Mouse (Mus musculus) heart, embryonic 12.5 days (tissue): ENCODE measurements around the gene Dynlt1c. TPM values are rescaled to one million over a fixed set of nuclear protein-coding genes. Genes with fewer than 3 reads are reported as not detected.
"Not testable (repeated sequence)": the region's sequence is repeated elsewhere in the genome, so short reads cannot be mapped to it uniquely, and the experiment has no call there.

Experiments used
- ATAC-seq: fragments of 200-750 bp; cut with Nextera tagmentation; 2 replicates; pipeline ENCODE4 v1.8.0; 2017; ENCODE audit warnings: moderate TSS enrichment, moderate library complexity; ENCODE audit not compliant: insufficient number of reproducible peaks, low FRiP score
- H3K27ac ChIP-seq: fragments of 300-500 bp; sonication (generic); 2 replicates; pipeline ENCODE4 v1.5.1; 2016; ENCODE audit warnings: mild to moderate bottlenecking, moderate library complexity; ENCODE audit not compliant: poor library complexity, severe bottlenecking
- H3K27me3 ChIP-seq: fragments of 300-500 bp; sonication (generic); replicated peaks from 2 replicates; pipeline ENCODE4 v1.6.1; 2016; ENCODE audit warnings: mild to moderate bottlenecking, moderate library complexity
- H3K36me3 ChIP-seq: fragments of 300-500 bp; sonication (generic); 2 replicates; pipeline ENCODE4 v1.6.1; 2016; ENCODE audit warnings: mild to moderate bottlenecking, moderate library complexity
- H3K4me1 ChIP-seq: fragments of 300-500 bp; sonication (generic); replicated peaks from 2 replicates; pipeline ENCODE4 v1.6.1; 2016; ENCODE audit warnings: mild to moderate bottlenecking
- H3K4me2 ChIP-seq: fragments of 300-500 bp; sonication (generic); 2 replicates; pipeline ENCODE4 v1.6.1; 2016; ENCODE audit warnings: mild to moderate bottlenecking, moderate library complexity
- H3K4me3 ChIP-seq: fragments of 300-500 bp; sonication (generic); 2 replicates; pipeline ENCODE4 v1.5.1; 2016; ENCODE audit warnings: mild to moderate bottlenecking
- H3K9ac ChIP-seq: fragments of 300-500 bp; sonication (generic); 2 replicates; pipeline ENCODE4 v1.6.1; 2016; ENCODE audit warnings: mild to moderate bottlenecking, moderate library complexity
- H3K9me3 ChIP-seq: fragments of 300-500 bp; sonication (generic); replicated peaks from 2 replicates; pipeline ENCODE4 v1.6.1; 2016; ENCODE audit warnings: mild to moderate bottlenecking, moderate library complexity
- WGBS: fragments of 180-500 bp; shearing (Covaris S2); methylation state at CpG from one replicate; pipeline ENCODE4 v1.1.7; 2016; 5-methylcytosine and 5-hydroxymethylcytosine counted together
- polyA plus RNA-seq: library from polyadenylated mRNA; unstranded; fragments of >200 nt; fragmentation: Nextera tagmentation; extraction: Ambion mirVana; gene quantifications from 2 replicates; pipeline ENCODE4 v1.2.1, GENCODE M21; 2016

Dynlt1c gene
- polyA plus RNA-seq, 1 experiment from 2014 or later: 18.5 TPM

DNA sequence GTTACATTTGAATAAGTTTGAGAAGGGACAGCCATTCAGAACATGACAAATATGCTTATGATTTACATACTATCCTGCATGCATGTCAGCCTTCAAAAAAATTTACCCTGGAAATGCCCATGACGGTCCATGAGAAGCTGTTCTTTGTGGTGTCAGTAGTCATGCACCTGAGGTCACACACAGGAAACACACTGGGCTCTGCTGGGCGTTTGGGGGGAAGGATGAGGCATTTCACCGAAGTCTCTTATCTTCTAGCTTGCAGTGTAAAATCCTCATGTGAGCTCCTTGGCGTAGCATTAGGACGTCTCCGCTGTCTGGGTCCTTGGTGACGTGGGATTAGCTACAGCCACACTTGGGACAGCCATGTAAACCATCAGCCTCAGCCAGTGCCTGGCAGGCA lies 57.3 kb downstream of the Dynlt1c start, which contains the start of gene Sytl3:
Gene Sytl3 (plus strand): TSS at position 293 of the 400 bp plus-strand sequence.
- not testable (repeated sequence) for H3K9ac ChIP-seq, H3K27ac ChIP-seq, H3K4me2 ChIP-seq, H3K36me3 ChIP-seq, H3K9me3 ChIP-seq, H3K4me1 ChIP-seq, H3K27me3 ChIP-seq, ATAC-seq, H3K4me3 ChIP-seq
- WGBS: 64% methylated on average over 5 of the region's 7 CpGs

Other genes starting within 250 kb of the Dynlt1c start
- 418 and 422 TPM in 2 replicates for gene Dynlt1b, start 171.6 kb upstream of the Dynlt1c start, polyA plus RNA-seq
- gene Dynlt1f, start 54.2 kb downstream of the Dynlt1c start, polyA plus RNA-seq: 215 and 226 TPM in 2 replicates
- gene Sytl3, start 57.4 kb downstream of the Dynlt1c start, polyA plus RNA-seq: not detected in 2 replicates
- 119 and 124 TPM in 2 replicates for gene Ezr, start 181.1 kb downstream of the Dynlt1c start, polyA plus RNA-seq